Mouse (Mus musculus) spleen, adult 12 weeks (tissue): ENCODE measurements around the gene Amdhd1.
"Not testable (repeated sequence)": the region's sequence is repeated elsewhere in the genome, so short reads cannot be mapped to it uniquely, and the experiment has no call there.

Experiments
- DNase-seq: peaks from one replicate; pipeline ENCODE4 v3.0.0; 2022; ENCODE audit warnings: low spot score

The Amdhd1 gene

GRCm38 (mm10) chr10:93539775-93540430 is at the start of gene Amdhd1:
Amdhd1 (minus strand) TSS chr10:93540033.
- peak; percentile 76 for DNase-seq

- peak; percentile 84 for DNase-seq
Observed at GRCm38 (mm10) chr10:93589281-93589848, 49.5 kb upstream of the Amdhd1 start, which contains the start of gene Snrpf. Snrpf (minus strand) TSS chr10:93589706.

GRCm38 (mm10) chr10:93588796-93589195 is 49.0 kb upstream of the Amdhd1 start:
- no peak for DNase-seq

- peak; percentile 37 for DNase-seq
Observed at GRCm38 (mm10) chr10:93577271-93577886, 37.5 kb upstream of the Amdhd1 start.

DNA sequence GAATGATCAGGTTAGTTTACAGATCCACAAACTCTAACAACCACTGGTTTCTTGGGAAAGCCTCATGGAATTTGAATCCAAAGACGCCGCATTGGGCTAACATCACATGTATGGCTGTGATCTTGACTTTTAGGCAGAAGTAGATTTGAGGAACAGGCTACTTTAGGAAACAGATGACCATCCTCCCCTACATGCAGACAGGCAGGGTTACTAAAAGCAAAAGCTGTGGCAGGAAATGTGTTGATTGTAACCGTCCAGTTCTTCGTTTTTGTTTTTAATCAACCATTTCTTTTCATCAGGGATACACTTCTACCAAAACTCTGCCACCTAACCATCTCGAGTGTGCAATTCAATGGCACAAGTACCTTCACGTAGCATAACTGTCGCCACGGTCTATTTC is 36.1 kb upstream of the Amdhd1 start:
- no peak for DNase-seq

DNA sequence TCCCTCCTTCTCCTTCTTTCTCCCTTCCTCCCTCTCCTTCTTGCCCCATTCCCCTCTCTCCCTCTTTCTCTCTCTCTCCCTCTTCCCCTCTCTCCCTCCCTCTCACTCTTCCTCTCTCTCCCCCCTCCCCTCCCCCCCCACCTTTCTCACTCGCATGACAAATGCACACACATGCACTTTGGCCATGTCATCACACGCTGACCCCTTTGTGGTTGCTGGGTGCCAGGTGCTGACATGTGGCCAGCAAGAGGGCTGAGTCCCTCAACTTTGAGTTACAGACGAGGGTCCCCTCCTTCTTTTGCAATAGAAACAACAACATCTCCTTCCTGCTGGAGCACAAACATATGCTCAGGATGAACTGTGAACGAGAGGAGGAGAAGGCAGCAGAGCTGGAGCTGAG is 35.1 kb upstream of the Amdhd1 start:
- DNase-seq: no peak

GRCm38 (mm10) chr10:93572209-93572608 is 32.4 kb upstream of the Amdhd1 start:
- no peak for DNase-seq

- DNase-seq: no peak
Observed at GRCm38 (mm10) chr10:93568671-93569070, 28.8 kb upstream of the Amdhd1 start.

- no peak for DNase-seq
Observed at GRCm38 (mm10) chr10:93567841-93568566, 28.2 kb upstream of the Amdhd1 start.

- no peak for DNase-seq
Observed at GRCm38 (mm10) chr10:93567066-93567465, 27.2 kb upstream of the Amdhd1 start.

DNA sequence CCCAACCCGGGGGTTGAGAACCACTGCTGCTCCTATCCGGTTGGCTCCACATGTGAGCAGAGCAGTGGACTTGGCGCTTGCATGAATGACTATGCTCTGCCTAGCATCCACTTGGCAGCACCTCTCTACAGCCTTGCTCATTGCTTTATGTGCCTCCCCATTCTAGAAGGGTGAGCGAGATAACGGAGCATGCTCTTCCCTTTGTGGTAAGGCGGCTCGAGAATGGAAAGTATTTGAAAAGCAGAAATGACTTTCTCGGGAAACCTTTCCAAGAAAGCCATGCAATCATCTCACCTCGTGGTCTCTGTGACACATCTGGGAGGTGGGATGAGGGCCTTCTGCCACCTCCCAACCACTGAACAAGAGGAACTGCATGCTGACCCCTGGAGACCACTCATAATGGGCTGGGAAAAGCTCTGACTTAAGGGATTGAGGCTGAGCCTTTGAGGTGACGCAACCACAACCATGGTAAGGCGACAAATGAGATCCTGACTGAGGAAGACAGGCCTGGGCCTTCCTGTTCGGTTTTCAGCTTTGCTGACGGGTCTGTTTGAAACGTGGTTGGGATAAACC is 24.8 kb upstream of the Amdhd1 start:
- DNase-seq: no peak

GRCm38 (mm10) chr10:93559786-93560185 is 20.0 kb upstream of the Amdhd1 start:
- DNase-seq: no peak

DNA sequence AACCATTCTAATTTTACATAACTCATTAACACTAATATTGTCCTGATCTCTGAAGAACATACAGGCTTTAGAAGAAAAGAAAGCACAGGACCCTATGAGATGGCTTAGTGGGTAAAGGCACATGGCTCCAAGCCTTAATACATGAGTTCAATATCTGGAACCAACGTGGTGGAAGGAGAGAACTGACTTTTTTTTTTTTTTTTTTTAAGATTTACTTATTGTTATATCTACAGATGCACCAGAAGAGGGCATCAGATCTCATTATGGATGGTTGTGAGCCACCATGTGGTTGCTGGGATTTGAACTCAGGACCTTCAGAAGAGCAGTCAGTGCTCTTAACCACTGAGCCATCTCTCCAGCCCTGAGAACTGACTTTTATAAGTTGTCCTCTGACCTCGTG is 18.1 kb upstream of the Amdhd1 start:
- not testable (repeated sequence) for DNase-seq

GRCm38 (mm10) chr10:93552596-93552995 is 12.8 kb upstream of the Amdhd1 start:
- no peak for DNase-seq

DNA sequence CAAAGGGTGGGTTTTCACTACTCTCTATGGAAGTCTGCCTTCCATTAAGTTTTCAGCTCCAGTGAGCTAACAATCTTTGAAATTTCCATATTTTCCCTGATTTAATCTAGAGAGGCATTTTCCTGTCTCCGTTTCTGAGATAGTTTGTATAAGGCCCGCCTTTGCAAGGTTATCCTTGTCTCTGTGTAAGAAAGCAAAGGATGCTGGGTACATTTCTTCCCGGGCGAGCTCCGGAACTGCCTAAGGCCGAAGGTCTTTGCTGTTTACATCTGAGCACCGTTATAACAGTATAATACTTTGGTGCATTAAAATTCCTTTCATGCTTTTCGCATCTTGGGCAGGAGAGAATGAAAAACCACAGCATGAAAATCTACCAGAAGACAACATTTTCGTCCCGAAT is 10.0 kb upstream of the Amdhd1 start:
- DNase-seq: no peak

DNA sequence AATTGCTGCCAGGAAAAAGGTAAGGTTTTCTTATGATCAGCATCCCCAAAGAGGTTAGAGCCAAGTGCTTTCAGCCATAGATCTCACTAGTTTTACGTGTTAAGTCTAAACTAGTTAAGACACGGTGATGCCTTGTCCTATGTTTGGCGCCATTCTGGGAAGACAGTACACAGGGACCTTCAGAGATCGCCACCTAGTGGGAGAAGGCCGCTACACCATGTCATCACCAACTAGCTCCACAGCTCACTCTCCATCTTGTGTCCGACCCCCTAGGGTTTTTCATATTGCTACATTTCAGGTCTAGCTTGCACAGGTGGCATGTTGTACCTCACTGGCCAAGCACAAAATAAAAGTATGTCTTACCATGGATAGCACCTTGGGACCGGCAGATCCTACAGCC is 9.2 kb upstream of the Amdhd1 start:
- DNase-seq: peak; percentile 28

- no peak for DNase-seq
Observed at GRCm38 (mm10) chr10:93547741-93548270, 8.0 kb upstream of the Amdhd1 start.

DNA sequence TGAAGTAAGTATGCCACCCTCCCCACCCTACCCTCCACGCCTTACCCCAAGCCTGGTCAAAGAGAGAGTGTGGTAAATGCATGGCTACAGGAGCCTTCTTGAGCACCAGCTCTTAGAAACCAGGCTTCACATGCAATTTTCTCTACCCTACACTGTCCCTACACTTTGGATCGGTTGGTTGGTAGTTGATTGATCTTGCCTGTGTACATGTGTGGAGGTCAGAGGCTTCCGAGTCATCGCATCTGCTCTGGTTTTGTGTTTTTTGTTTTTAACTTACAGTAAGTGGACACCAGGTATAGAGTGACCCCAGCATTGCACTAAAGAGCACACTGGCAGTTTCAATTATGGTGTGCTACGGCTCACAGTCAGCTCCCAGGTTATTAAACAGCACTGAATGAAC is 4.3 kb upstream of the Amdhd1 start:
- no peak for DNase-seq

DNA sequence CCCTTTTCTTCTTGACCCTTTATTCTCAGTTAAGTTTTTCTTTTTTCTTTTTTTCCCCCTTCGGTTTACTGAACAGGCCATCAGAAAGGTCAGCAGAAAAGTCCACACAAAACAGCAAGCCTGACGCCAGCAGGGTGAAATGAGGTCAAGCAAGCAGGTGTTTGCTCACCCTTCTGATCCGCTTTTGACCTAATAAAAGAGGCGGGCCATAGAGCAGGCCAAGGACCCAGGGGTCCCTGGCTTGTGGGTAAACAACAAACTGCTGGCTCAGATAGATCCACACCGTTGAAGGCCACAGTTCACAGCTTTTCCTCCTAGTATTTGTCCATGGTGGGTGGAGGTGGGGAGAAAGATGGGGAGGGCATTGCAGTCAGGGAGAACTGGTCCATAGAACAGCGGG is 3.3 kb upstream of the Amdhd1 start:
- DNase-seq: no peak

- DNase-seq: no peak
Observed at GRCm38 (mm10) chr10:93542356-93542755, 2.5 kb upstream of the Amdhd1 start.

- no peak for DNase-seq
Observed at GRCm38 (mm10) chr10:93541585-93541984, 1.8 kb upstream of the Amdhd1 start.
